Mouse (Mus musculus): ENCODE results near the gene Adamts9.

DNA sequence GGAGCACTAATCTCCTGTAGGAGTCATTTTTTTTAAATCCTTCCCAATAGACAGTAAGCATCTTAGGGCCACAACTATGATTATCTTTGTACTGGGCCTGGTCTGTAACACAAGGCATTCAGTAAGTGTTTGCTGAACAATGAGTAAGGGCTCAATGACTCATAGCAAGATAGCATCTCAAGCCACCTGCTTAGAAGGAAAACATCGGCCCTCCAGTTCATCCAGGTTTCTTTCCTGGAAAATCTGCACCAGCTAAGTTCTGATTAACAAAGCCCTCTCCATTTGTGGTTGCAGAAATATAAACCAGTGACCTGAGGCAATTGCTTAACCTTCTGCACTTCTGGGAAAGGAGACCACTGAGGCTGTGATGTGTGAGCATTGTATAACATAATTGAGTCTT lies 39.3 kb downstream of the Adamts9 start:
- TF ChIP-seq CTCF (IDR thresholded peaks at IDR 0.05; ENCODE audit: borderline replicate concordance, insufficient read depth, low read depth, low read length) (no peak), POLR2A (IDR thresholded peaks at IDR 0.05; ENCODE audit: borderline replicate concordance, insufficient read depth, low read length) (no peak)

All from cerebellum, adult 2 months (tissue).